Mouse (Mus musculus) megakaryocyte, adult 5-6 weeks (primary cell): ENCODE data around the gene Snn. TPM values are rescaled to one million over a fixed set of nuclear protein-coding genes. Genes with fewer than 3 reads are reported as not detected.

Experiments
- ATAC-seq: 2 replicates; pipeline ENCODE4 v1.8.0; 2016; ENCODE audit warnings: mild to moderate bottlenecking, inconsistent platforms; ENCODE audit not compliant: poor library complexity, severe bottlenecking
- total RNA-seq, 2 experiments: library from RNA; stranded (forward) in 1 of 2; stranded (reverse) in 1 of 2; fragments of 153-499, 151-499 nt in 1 of 2; fragments of 221-1000, 200-1000 nt in 1 of 2; gene quantifications; 2 replicates each; pipeline versions ENCODE4 v1.2.3 to v1.2.4; 2015 to 2017

The Snn gene
- total RNA-seq, 2 experiments from 2014 or later = 1.1 to 1.5 TPM

GRCm38 (mm10) chr16:11046437-11046836, 14.3 kb upstream of the Snn start:
- ATAC-seq = no peak

DNA sequence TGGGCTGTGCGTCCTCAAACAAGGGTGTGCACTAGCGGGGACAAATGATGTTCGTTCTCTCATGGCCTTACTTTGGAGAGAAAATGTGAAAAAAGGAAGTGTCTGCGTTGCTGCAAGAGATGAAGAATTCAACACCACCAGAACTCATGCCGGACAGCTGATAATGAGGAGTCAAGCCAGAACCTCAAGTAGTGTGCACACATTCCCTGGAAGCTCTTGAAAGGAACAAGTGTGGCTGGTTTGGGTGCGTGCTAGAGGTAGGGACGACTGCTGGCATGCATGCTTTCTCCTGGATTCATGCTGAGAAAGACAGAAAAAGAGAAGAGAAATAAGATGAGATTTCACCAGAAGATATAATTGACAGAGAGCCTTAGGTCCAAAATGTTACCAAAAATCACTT, 13.6 kb upstream of the Snn start:
- no peak for ATAC-seq

GRCm38 (mm10) chr16:11050226-11050625, 10.5 kb upstream of the Snn start:
- ATAC-seq = no peak

DNA sequence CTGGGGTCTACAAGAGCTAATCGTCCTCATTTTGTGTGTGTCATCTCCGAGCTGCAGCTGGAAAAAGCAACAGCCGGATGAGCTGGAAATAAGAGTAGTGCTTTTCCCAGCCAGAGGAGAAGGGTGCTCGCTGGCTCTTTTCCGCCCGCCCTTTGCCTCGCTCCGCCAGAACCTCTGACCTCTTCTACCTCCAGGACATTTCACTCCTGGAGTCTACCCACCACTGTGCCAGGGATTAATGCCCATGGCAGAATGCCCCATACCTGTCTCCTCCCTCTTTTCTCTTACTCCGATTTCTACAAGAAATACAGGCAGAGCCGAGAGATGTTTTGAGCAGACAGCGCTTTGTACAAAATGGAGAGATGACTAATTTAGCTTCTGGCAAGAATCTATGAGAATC, 9.6 kb upstream of the Snn start:
- no peak for ATAC-seq

- ATAC-seq = 0 out of 2 replicates have a peak, but pooled peaks have one; percentile 15
These were observed 6.3 kb upstream of the Snn start for GRCm38 (mm10) chr16:11054409-11054808.

DNA sequence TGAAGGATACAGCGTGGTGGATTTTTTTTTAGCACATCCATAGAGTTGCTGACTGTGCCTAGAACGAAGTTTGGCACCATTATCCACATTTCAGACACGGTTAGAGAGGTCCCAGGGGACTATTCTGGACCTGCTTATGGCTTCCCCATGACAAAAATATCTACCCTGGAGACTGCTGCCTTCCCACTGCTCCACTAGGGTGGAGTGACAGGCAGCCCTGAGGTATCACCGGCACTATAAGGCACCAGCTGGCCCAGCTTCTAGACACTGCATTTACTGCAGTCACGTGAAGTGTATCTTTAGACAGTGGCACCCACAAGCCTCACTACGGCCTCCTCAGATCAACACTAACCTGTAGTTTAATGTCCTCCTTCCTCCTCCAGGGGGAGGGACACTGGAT, 5.9 kb upstream of the Snn start:
- no peak for ATAC-seq

GRCm38 (mm10) chr16:11055916-11056315, 4.8 kb upstream of the Snn start:
- no peak for ATAC-seq

DNA sequence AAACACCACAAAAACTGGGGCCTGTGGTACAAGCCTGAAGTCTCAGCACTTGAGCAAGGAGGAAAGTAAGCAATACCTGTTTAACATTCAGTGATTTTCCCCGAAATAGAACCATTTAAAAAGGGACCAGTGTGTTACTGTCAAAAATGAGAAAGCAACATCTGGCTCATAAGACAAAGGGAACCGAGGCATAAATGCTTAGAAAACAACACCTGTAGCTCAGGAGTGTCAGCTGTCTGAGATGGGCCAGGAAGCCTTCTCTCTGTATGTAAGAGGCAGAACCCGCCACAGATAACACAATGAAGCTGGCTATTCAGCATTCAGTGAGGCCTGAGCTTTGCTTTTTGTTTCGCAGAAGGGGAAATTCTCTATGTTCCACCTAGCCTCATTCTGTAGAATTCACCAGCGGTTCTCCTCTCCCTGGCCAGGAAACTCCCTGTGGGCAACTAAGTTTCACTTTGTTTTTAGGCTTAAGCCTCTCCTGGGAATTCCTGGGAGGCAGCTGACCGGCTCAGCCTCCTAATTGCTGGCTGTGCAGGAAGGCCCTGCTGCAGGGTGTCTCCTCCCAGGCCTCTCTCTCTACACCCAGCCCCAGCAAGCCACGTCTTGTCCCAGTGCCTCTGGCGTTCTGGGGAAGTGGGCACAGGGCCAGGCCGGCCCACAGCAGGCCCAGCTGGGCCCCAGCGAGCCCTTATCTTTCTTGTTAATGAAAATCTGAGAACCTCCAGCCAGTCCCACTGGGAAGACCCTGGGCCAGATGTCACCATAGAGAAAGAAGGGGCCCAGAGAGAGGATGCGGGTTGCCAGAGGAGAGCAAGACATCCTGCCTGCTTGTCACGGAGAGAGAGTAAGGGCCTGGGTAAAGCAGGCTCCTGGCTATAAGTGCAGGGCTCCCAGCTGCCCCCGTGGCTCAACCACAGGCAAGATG, 2.3 kb downstream of the Snn start:
- ATAC-seq = no peak

GRCm38 (mm10) chr16:11064341-11064740, 3.6 kb downstream of the Snn start:
- ATAC-seq = no peak

DNA sequence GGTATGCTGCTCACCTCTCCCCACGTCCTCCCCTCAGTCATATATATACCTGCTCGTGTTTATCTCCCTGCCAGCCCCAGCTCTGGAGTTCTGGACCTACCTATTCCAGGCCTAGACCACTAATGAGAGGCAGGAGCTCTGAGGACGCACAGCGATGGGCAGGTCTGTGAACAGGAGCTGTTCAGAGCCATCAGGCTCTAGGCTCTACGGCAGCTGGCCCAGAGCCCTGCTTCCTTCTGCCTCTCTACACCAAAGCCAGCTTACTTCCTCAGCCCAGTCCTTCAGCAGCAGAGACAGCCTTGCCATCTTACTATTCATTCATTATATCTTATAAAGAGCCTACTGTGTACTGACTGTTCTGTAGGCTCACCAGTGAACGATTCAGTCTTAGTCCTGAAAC, 4.0 kb downstream of the Snn start:
- ATAC-seq = no peak

GRCm38 (mm10) chr16:11065431-11065830, 4.7 kb downstream of the Snn start:
- ATAC-seq = no peak

GRCm38 (mm10) chr16:11066029-11066832, 5.5 kb downstream of the Snn start, which contains the start of gene Litaf:
Gene Litaf (minus strand): TSS chr16:11066157.
- peak; percentile 97 for ATAC-seq

DNA sequence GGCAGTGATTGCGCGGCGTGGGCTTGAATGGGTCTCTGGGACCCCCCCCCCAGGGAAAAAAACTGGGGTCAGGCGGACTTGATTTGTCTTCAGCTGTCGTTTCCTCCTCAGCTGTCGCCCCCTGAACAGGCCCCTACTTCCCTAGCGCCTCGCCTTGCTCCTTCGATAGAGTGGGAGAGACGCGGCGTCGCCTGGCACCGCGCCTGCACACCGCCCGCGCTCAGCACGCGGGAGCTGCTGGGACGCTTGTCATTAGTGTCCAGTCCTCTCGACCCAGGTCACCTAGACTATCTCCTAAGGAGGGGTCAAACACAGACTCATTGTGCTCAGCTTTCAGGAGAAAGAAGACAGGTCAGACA, 6.1 kb downstream of the Snn start:
- no peak for ATAC-seq

DNA sequence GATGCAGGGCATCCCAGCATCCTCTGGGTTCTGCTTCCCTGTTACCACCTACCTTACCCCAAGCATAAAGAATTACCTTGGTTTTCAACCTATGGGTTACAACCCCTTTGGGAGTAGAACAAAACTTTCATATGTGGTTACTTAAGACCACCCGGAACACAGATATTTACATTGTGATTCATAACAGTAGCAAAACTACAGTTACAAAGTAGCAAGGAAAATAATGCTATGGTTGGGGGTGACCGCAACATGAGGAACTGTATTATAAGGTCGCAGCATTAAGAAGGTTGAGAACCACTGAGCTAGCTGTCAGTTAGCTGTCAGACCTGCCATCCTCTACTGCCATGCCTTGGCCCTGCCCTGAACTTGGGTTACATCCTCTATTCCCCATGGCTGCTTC, 7.9 kb downstream of the Snn start:
- ATAC-seq = no peak

DNA sequence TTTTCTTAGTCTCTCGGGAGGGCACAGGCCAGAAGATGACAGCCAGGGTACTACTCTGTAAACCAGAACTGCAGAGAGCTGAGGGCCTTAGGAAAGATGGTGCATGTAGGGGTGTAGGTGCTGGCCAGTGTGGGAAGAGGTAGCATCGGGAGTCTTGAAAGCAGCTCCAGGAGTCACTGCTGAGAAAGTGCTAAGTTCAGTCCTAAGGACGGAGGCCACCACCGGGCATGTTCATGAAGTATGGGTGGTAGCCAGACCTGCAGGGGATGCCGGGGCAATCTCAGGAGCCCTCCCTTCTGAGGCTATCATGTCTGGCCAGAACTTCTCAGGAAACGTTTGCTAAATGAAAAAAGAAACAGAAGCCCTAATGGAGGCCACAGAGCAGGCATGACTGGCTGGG, 8.5 kb downstream of the Snn start:
- no peak for ATAC-seq

- no peak for ATAC-seq
These were observed 9.1 kb downstream of the Snn start for GRCm38 (mm10) chr16:11069710-11070420.

- no peak for ATAC-seq
These were observed 10.4 kb downstream of the Snn start for GRCm38 (mm10) chr16:11071176-11071575.

DNA sequence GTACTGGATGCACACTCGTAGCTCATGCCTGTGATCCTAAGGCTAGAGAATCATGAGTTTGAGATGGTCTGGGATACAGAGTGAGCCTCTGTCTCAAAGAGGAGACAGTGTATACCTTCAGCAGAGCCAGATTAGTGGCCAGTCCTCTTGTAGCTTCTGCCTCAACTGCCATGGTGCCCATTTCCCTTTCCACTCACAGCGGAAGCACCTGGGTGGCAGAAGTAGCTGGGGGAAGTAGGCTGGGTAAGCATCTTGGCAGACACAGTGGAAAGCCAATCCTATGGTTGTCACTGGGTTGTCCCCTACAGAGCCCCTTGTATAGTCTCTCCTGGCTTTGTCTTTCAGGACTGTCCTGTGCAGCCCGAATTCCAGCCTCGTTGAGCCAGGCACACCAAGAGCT, 11.1 kb downstream of the Snn start:
- ATAC-seq = no peak

GRCm38 (mm10) chr16:11072454-11072853, 11.7 kb downstream of the Snn start:
- no peak for ATAC-seq

GRCm38 (mm10) chr16:11073060-11073459, 12.3 kb downstream of the Snn start:
- ATAC-seq = no peak

DNA sequence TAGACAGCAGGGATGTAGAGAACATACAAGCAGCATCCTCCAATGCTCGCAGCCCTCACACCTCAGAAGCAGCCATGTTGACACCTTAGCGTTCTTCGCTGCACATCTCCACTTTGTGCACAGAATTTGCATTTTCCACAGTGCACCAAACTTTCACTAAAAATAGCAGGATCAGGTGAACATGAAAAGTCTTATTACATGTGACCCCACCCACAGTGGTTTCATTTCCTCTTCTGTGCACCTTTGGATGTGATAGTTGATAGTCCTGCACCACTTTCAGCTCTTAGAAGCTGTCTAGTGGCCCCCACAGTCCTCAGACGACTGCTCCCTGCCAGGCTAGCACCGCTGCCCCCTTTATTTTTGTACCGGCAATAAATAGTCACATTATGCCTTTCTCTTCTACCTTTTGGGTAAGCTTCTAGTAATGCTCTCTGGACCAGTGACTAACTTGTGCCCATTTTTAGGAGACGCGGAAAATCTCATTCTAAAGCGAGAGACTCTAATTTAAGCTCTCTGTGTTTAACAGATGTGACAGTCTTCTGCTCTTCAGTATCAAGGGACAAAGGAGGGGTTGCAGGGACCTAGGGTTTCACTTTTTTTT, 17.0 kb downstream of the Snn start:
- no peak for ATAC-seq
